Mouse (Mus musculus) small intestine, adult 2 months (tissue): Measurements from ENCODE around the gene Espn. TPM values are rescaled to one million over a fixed set of nuclear protein-coding genes. Genes with fewer than 3 reads are reported as not detected.

Experiments
- H3K27ac ChIP-seq: fragments of 200-500 bp; 2 replicates; pipeline ENCODE4 v1.5.1; 2012; ENCODE audit warnings: low read depth, low read length, control low read depth, inconsistent platforms; ENCODE audit not compliant: insufficient read depth
- H3K27me3 ChIP-seq: fragments of 200-500 bp; 2 replicates; pipeline ENCODE4 v1.6.1; 2012; ENCODE audit warnings: mild to moderate bottlenecking, moderate library complexity, low read length, inconsistent platforms; ENCODE audit not compliant: control insufficient read depth, insufficient read depth
- H3K36me3 ChIP-seq: fragments of 200-500 bp; 2 replicates; pipeline ENCODE4 v1.6.1; 2012; ENCODE audit warnings: mild to moderate bottlenecking, low read length, control low read depth, inconsistent platforms; ENCODE audit not compliant: control insufficient read depth, insufficient read depth
- H3K4me1 ChIP-seq: fragments of 200-500 bp; 2 replicates; pipeline ENCODE4 v1.6.1; 2012; ENCODE audit warnings: low read length, inconsistent platforms, mixed read lengths; ENCODE audit not compliant: control insufficient read depth, insufficient read depth, insufficient read length
- H3K4me3 ChIP-seq: fragments of 200-500 bp; 2 replicates; pipeline ENCODE4 v1.5.1; 2012; ENCODE audit warnings: low read depth, mild to moderate bottlenecking, control low read depth, inconsistent platforms, low read length, moderate library complexity
- CTCF ChIP-seq: fragments of 200-500 bp; IDR thresholded peaks from 2 replicates; pipeline ENCODE4 v1.5.1; 2012; ENCODE audit warnings: low read depth, mild to moderate bottlenecking, control low read depth, inconsistent platforms, low read length, moderate library complexity, mixed read lengths; ENCODE audit not compliant: insufficient replicate concordance, insufficient read length; ENCODE audit errors: extremely low read depth
- POLR2A ChIP-seq: fragments of 200-500 bp; IDR thresholded peaks from 2 replicates; pipeline ENCODE4 v1.6.1; 2012; ENCODE audit warnings: low read depth, mild to moderate bottlenecking, control low read depth, inconsistent platforms, low read length, moderate library complexity
- WGBS: fragments of 180-500 bp; shearing (Covaris S2); methylation state at CpG from one replicate; pipeline ENCODE4 v1.1.7; 2018; 5-methylcytosine and 5-hydroxymethylcytosine counted together
- polyA plus RNA-seq: library from polyadenylated mRNA; depleted of rRNA; stranded (reverse); fragments of >200 nt; gene quantifications from 2 replicates; pipeline ENCODE4 v1.2.3, GENCODE M21; 2012

Espn gene
- polyA plus RNA-seq, 1 experiment, result 572 TPM

DNA sequence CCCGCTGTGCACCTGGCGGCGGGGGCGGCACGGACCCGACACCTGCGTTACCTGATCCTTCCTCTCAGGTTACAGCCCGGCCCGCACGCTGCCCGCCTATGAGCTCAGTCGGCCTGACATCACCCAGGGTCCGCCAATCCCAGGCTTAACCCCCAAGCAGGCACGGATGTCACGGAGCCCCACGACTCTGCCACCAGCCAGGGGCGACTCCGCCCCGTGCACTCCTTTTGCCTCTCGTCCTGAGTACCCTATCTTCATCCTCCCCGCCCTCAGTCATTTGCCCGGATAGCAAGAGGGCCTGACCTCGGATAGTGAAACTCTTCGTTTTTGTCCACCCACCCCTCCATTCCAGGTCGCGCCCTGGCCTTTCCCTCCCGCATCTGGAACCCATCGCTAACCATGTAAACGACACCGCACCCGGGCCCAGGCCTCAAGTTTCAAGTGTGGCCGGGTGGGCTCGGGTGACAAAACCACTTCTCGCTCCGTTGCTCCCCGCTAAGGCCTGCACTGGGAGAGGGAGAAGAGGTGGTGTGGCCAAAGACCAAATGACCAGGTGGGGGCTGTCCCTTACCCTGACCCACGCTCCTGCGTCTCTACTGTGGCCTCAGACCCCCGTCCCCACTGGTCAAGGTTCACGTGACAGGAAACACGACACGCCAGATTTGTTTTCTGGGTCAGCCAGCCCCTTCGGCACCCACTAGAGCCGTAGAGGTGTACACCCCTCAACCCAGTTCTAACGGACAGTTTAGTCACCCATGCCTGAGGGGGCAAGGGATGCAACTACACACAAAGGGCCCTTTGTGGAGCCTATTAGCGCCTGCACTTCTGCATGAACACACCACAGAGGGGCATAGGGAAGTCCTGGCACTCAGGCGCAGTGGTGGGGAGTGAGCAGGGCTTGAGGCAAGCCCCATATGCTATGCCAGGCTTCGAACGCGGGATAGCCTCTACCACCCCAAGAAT, 20.1 kb downstream of the Espn start:
- peaks cover 42% of the 10 kb centered on the region for H3K4me1 ChIP-seq
- no peaks in the 10 kb centered on the region; the same call in 1 of the 2 replicates for H3K27me3 ChIP-seq
- TF ChIP-seq POLR2A (no peak), CTCF (no peak)
- WGBS, result 16% methylated on average over 50 of the region's 50 CpGs
- peak overlapping the region; percentile 79 for H3K27ac ChIP-seq
- H3K4me3 ChIP-seq, result peak overlapping the region; percentile 78
- no peaks in the 10 kb centered on the region for H3K36me3 ChIP-seq

DNA sequence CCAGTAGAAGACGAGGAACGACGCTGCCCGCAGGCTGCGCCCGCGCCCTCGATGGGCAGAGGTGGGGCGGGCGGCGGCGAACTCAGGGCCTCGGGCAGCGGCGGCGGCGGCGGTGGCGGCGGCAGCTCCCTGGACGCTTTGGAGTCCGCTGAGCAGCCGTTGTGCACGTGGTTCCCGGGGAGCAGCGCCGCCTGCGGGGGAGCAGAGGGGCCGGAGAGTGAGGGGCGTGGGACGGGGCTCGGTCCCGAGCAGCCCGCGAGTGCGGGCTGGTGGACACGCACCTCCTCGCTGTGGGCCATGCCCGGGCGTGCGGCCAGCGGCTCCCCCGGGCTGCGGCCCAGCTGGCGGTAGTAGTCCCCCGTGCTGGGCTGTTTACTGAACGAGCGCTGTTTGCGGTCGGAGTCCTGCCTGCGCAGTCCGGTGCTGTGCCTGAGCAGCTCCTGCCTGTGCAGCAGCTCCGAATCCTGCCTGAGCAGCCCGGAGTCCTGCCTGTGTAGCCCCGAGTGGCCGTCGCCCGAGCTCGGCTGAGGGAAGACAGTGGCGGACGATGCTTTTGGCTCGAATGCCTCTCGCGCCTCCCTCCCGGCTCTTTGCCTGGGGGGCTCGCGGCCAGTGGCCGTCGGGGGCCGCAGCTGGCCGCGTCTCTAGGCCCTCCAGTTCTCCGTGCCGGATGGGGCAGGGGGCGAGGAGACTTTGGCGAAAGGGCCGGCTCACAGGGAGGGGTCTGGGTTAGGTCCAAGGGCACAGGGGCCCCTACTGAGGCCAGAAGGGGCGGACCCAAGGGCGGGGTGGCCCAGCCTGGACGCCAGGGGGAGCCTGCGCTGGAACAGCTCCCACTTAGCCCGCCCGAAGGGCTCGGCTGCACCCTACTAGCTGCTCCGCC, 21.2 kb downstream of the Espn start:
- Histone ChIP-seq H3K27me3 (no peaks in the 10 kb centered on the region; the same call in 1 of the 2 replicates), H3K4me3 (peak overlapping the region; percentile 78), H3K27ac (peak overlapping the region; percentile 79), H3K36me3 (peaks cover under 1% of the 10 kb centered on the region), H3K4me1 (peaks cover 35% of the 10 kb centered on the region)
- under 1% methylated on average over 81 of the region's 85 CpGs for WGBS
- peak; percentile 66 for TF ChIP-seq CTCF
- peak; percentile 23; the same call in 1 of the 2 replicates for TF ChIP-seq POLR2A

DNA sequence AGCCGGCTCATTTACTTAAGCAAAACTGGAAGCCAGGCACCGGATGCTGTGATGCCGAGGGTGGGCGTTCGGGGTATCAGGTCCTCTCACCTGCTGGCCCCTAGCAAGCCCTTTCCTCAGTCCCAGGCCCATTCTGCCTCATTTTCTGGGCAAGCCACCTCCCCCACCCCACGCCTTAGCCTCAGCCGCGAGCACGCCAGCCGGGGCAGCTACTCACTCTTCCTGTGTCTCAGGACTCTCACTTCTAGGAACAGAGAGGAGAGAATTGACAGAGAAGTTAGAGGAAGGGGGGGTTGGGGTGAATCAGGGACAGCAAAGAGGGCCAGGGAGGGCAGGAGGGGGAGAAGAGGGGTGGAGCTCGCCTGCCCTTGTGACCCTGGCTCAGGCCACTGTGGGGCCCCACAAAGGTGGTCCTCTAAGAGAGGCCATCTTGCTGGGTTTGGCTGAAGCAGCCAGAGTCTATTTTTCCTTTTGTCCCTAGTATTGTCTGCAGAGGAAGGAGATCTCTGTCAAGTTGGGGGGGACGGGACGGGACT, 22.7 kb downstream of the Espn start:
- Histone ChIP-seq H3K27ac (peak overlapping the region; percentile 74), H3K36me3 (peaks cover 9% of the 10 kb centered on the region), H3K4me3 (peak overlapping the region; percentile 78), H3K4me1 (peaks cover 33% of the 10 kb centered on the region), H3K27me3 (no peaks in the 10 kb centered on the region; the same call in 1 of the 2 replicates)
- TF ChIP-seq CTCF (no peak), POLR2A (no peak)
- WGBS, result 62% methylated on average over 13 of the region's 13 CpGs

GRCm38 (mm10) chr4:152128784-152129183, 23.4 kb downstream of the Espn start:
- TF ChIP-seq POLR2A (peak; percentile 35; the same call in 1 of the 2 replicates), CTCF (no peak)
- H3K27me3 ChIP-seq, result no peaks in the 10 kb centered on the region; the same call in 1 of the 2 replicates
- H3K4me3 ChIP-seq, result peak overlapping the region; percentile 78
- whole genome bisulfite sequencing, result 35% methylated on average over 5 of the region's 5 CpGs
- H3K27ac ChIP-seq, result peak overlapping the region; percentile 83
- peaks cover 31% of the 10 kb centered on the region for H3K4me1 ChIP-seq
- H3K36me3 ChIP-seq, result peaks cover 9% of the 10 kb centered on the region

DNA sequence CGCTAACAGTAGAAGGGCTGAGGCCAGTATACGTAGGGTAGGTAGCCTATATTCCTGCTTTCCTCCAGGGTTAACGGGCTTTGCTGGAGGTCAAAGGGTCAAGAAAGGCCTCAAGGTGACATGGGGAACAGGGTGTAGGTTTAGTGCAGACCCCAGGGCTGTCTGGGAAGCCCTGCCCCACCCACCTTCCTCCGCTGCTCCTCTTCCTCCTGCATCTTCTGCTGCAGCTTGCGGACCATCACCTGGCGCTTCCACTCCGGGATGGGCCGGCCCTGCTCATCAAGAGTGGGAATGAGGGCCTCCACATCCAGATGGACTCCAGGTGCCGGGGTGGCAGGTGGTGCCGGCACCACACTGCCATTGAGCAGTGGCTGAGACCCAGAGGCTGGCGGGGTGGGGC, 24.3 kb downstream of the Espn start:
- H3K36me3 ChIP-seq, result peaks cover 15% of the 10 kb centered on the region
- 69% methylated on average over 11 of the region's 11 CpGs for WGBS
- TF ChIP-seq POLR2A, result no peak
- TF ChIP-seq CTCF, result no peak

DNA sequence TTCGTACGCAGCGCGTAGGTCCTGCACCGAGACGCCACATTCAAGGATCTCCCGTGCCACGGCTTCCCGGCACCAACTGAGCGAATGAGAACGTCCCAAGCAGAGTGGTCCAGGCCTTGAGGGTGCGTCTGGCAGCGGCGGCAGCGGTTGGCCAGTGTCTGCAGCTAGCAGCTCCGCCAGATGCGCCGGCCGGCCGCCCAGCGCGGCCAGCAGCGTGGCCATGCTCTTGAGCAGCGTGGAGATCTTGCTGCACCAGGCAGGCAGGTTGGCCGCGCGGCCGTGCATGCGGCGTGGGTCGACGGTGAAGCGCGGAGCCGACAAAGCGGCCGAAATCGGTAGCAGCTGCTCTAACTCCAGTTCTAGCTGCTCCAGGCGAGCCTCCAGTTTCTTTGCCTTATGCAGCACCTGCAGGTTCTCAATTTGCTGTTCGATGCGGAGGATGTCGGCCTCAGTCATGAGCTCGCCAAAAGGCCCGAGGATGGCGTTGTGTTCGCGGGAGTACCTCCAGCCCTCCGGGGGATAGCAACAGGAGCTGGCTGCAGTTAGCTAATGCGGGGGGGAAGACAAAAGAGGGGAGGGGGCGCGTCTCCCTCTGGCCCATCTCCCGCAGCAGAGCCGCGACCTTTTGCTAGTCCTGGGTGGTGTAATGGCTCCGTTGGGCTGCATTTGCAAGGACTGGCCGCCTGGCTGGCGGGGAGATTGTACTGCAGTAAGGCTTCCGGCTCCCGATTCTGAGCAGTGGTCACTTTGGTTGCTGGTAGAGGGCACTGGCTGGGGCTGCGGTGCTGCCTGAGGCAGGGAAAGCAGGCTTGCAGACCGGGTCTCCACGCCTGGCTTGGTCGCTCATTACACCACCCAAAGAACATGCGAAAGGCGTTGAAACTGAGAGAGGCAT, 25.9 kb downstream of the Espn start:
- peaks cover 16% of the 10 kb centered on the region for H3K4me1 ChIP-seq
- no peak overlapping the region for H3K27ac ChIP-seq
- WGBS, result 60% methylated on average over 65 of the region's 65 CpGs
- peak overlapping the region; percentile 28 for H3K4me3 ChIP-seq
- H3K27me3 ChIP-seq, result peaks cover under 1% of the 10 kb centered on the region; the same call in 1 of the 2 replicates
- peaks cover 16% of the 10 kb centered on the region for H3K36me3 ChIP-seq
- no peak for TF ChIP-seq CTCF

More for the DNA sequence above, 24.3 kb downstream of the Espn start:
- Histone ChIP-seq H3K27me3 (no peaks in the 10 kb centered on the region; the same call in 1 of the 2 replicates), H3K27ac (peak overlapping the region; percentile 17; the same call in 1 of the 2 replicates), H3K4me3 (peak overlapping the region; percentile 78), H3K4me1 (peaks cover 26% of the 10 kb centered on the region)
